Mouse (Mus musculus) CH12.LX (cell line): ENCODE measurements around the gene Zfp609. TPM values are rescaled to one million over a fixed set of nuclear protein-coding genes. Genes with fewer than 3 reads are reported as not detected.
A peak's percentile ranks its signal among the peaks of the same experiment; 100 is the strongest.

Experiments used
- DNase-seq: peaks from one replicate; pipeline ENCODE4 v3.0.0-alpha.2; 2013; ENCODE audit errors: extremely low read depth
- H3K27ac ChIP-seq: 2 replicates; pipeline ENCODE4 v1.5.1; 2012; ENCODE audit warnings: low read depth, mild to moderate bottlenecking, control low read depth, moderate library complexity; ENCODE audit not compliant: insufficient read depth
- H3K27me3 ChIP-seq: replicated peaks from 2 replicates; pipeline ENCODE3; 2012; ENCODE audit warnings: inconsistent platforms
- H3K36me3 ChIP-seq, 2 experiments: replicated peaks in 1 of 2; 2 replicates each; pipeline versions ENCODE3 to v1.6.1; 2012; ENCODE audit warnings: inconsistent platforms in 1 of 2, low read length in 1 of 2, mild to moderate bottlenecking in 1 of 2, mixed read lengths in 1 of 2, moderate library complexity in 1 of 2; ENCODE audit not compliant: control insufficient read depth in 1 of 2, insufficient read depth in 1 of 2
- H3K4me1 ChIP-seq, 2 experiments: 2 replicates each; pipeline ENCODE4 v1.6.1; 2012; ENCODE audit warnings: inconsistent platforms in 1 of 2, moderate library complexity in 1 of 2; ENCODE audit not compliant: insufficient read depth in 2 of 2, control insufficient read depth in 1 of 2
- H3K4me2 ChIP-seq: 2 replicates; pipeline ENCODE4 v1.6.1; 2012; ENCODE audit warnings: low read depth, mild to moderate bottlenecking, control low read depth; ENCODE audit not compliant: poor library complexity, insufficient read depth, severe bottlenecking
- H3K4me3 ChIP-seq, 3 experiments: fragments of 150-350 bp in 1 of 3; sonication (generic) in 1 of 3; replicated peaks in 1 of 3; 2 replicates each; pipeline versions ENCODE3 to v1.5.1; 2011 to 2012; ENCODE audit warnings: low read depth in 2 of 3, low read length in 2 of 3, mild to moderate bottlenecking in 2 of 3, moderate library complexity in 2 of 3, control low read depth in 1 of 3, improper control_type of control experiment in 1 of 3, inconsistent platforms in 1 of 3, mixed read lengths in 1 of 3; ENCODE audit not compliant: poor library complexity in 1 of 3
- H3K79me2 ChIP-seq: replicated peaks from 2 replicates; pipeline ENCODE4 v1.6.1; 2012; ENCODE audit warnings: mild to moderate bottlenecking, moderate library complexity; ENCODE audit not compliant: control insufficient read depth, poor library complexity, insufficient read depth, severe bottlenecking; ENCODE audit errors: extremely low read depth
- H3K9ac ChIP-seq: 2 replicates; pipeline ENCODE4 v1.6.1; 2012; ENCODE audit warnings: low read depth, mild to moderate bottlenecking, control low read depth, moderate library complexity; ENCODE audit not compliant: insufficient read depth
- H3K9me3 ChIP-seq: replicated peaks from 2 replicates; pipeline ENCODE3; 2012; ENCODE audit warnings: low read length, inconsistent platforms, mixed read lengths
- CTCF ChIP-seq, 2 experiments: IDR thresholded peaks in 1 of 2; conservative IDR thresholded peaks in 1 of 2; 2 replicates each; pipeline ENCODE4 v1.5.1; 2011 to 2012; ENCODE audit warnings: low read depth in 2 of 2, low read length in 2 of 2, improper control_type of control experiment in 1 of 2, inconsistent platforms in 1 of 2, mild to moderate bottlenecking in 1 of 2, moderate library complexity in 1 of 2
- E2F4 ChIP-seq: IDR thresholded peaks from 2 replicates; pipeline ENCODE4 v1.6.1; 2011; ENCODE audit warnings: low read depth, low read length, improper control_type of control experiment; ENCODE audit not compliant: insufficient replicate concordance
- ELF1 ChIP-seq: IDR thresholded peaks from 2 replicates; pipeline ENCODE4 v1.6.1; 2014; ENCODE audit warnings: low read depth, mild to moderate bottlenecking, inconsistent platforms, low read length, improper control_type of control experiment
- EP300 ChIP-seq: IDR thresholded peaks from 2 replicates; pipeline ENCODE4 v1.6.1; 2011; ENCODE audit warnings: low read length, improper control_type of control experiment
- HCFC1 ChIP-seq: IDR thresholded peaks from 2 replicates; pipeline ENCODE4 v1.6.1; 2012; ENCODE audit warnings: low read depth, mild to moderate bottlenecking, inconsistent platforms, low read length, improper control_type of control experiment
- KAT2A ChIP-seq: IDR thresholded peaks from 2 replicates; pipeline ENCODE4 v1.6.1; 2012; ENCODE audit warnings: low read length, improper control_type of control experiment, inconsistent platforms; ENCODE audit not compliant: insufficient replicate concordance
- MAFK ChIP-seq: IDR thresholded peaks from 2 replicates; pipeline ENCODE4 v1.6.1; 2011; ENCODE audit warnings: low read length, improper control_type of control experiment; ENCODE audit not compliant: insufficient replicate concordance
- MAX ChIP-seq: IDR thresholded peaks from 2 replicates; pipeline ENCODE4 v1.6.1; 2011; ENCODE audit warnings: low read length, improper control_type of control experiment
- MEF2A ChIP-seq: IDR thresholded peaks from 2 replicates; pipeline ENCODE4 v1.6.1; 2014; ENCODE audit warnings: low read depth, mild to moderate bottlenecking, inconsistent platforms, low read length, improper control_type of control experiment, borderline replicate concordance
- NRF1 ChIP-seq: IDR thresholded peaks from 2 replicates; pipeline ENCODE4 v1.6.1; 2014; ENCODE audit warnings: low read depth, mild to moderate bottlenecking, inconsistent platforms, low read length, improper control_type of control experiment, moderate library complexity
- RAD21 ChIP-seq: IDR thresholded peaks from 2 replicates; pipeline ENCODE4 v1.6.1; 2011; ENCODE audit warnings: low read depth, mild to moderate bottlenecking, low read length, improper control_type of control experiment, moderate library complexity
- RCOR1 ChIP-seq: conservative IDR thresholded peaks from 2 replicates; pipeline ENCODE4 v1.6.1; 2012; ENCODE audit warnings: low read depth, mild to moderate bottlenecking, inconsistent platforms, low read length, improper control_type of control experiment
- SMC3 ChIP-seq: IDR thresholded peaks from 2 replicates; pipeline ENCODE4 v1.6.1; 2011; ENCODE audit warnings: low read depth, low read length, improper control_type of control experiment
- USF1 ChIP-seq: IDR thresholded peaks from 2 replicates; pipeline ENCODE4 v1.6.1; 2014; ENCODE audit warnings: low read depth, mild to moderate bottlenecking, inconsistent platforms, low read length, improper control_type of control experiment
- ZC3H11A ChIP-seq: IDR thresholded peaks from 2 replicates; pipeline ENCODE4 v1.6.1; 2012; ENCODE audit warnings: low read depth, mild to moderate bottlenecking, inconsistent platforms, low read length, improper control_type of control experiment
- ZKSCAN1 ChIP-seq: IDR thresholded peaks from 2 replicates; pipeline ENCODE4 v1.6.1; 2012; ENCODE audit warnings: low read depth, inconsistent platforms, low read length, improper control_type of control experiment, borderline replicate concordance
- dilution Hi-C: fragments of 300-500 bp; cut with MboI; formaldehyde crosslinking; loops from 2 replicates; pipeline ENCODE4 v1.14.3; 2020; ENCODE audit warnings: low sequenced_read_pairs; ENCODE audit not compliant: extremely low pct_unique_long_range_greater_than_20kb, extremely low pct_ligation_motif_present
- in situ Hi-C: fragments of 300-500 bp; cut with MboI; formaldehyde crosslinking; loops from 3 replicates; pipeline ENCODE4 v1.14.3; 2019; ENCODE audit warnings: low sequenced_read_pairs, low pct_ligation_motif_present, low pct_unique_long_range_greater_than_20kb, mixed read lengths
- polyA plus RNA-seq: library from polyadenylated mRNA; unstranded; fragments of >175 nt; gene quantifications from 2 replicates; pipeline ENCODE4 v1.2.1, GENCODE M21; 2012; ENCODE audit warnings: low read depth; ENCODE audit not compliant: insufficient read length
- total RNA-seq, 2 experiments: library from RNA; depleted of rRNA; stranded (reverse); fragments of 300-350 nt in 1 of 2; fragments of >200 nt in 1 of 2; gene quantifications; 2 replicates each; pipeline ENCODE4 v1.2.3; 2012 to 2014

The Zfp609 gene
- total and polyA plus RNA-seq, 3 experiments: 1.2 to 15.4 (median 3.2) TPM

- peaks cover 0 to 30% of the 10 kb centered on the region in 2 experiments for H3K36me3 ChIP-seq
- H3K9me3 ChIP-seq: no peaks in the 10 kb centered on the region
- no peak overlapping the region for H3K4me2 ChIP-seq
- no peaks in the 10 kb centered on the region for H3K27me3 ChIP-seq
- no peak overlapping the region for H3K27ac ChIP-seq
- H3K9ac ChIP-seq: no peak overlapping the region
- DNase-seq: no peak
- H3K4me3 ChIP-seq: no peak overlapping the region
- dilution Hi-C loops (no loop called here), in situ Hi-C loops (no loop called here)
- no peaks in the 10 kb centered on the region; the same call in 1 of the 2 replicates for H3K79me2 ChIP-seq
- TF ChIP-seq E2F4 (no peak), USF1 (no peak), HCFC1 (no peak), NRF1 (no peak), RCOR1 (no peak), MAFK (no peak)
- H3K4me1 ChIP-seq: peaks cover 0 to 3% of the 10 kb centered on the region in 2 experiments; a peak in 1 of 4 replicates
Observed at GRCm38 (mm10) chr9:65755673-65756375, 71.5 kb downstream of the Zfp609 start.

GRCm38 (mm10) chr9:65755164-65755563, 72.2 kb downstream of the Zfp609 start:
- Histone ChIP-seq H3K27ac (no peak overlapping the region), H3K4me2 (no peak overlapping the region)
- dilution Hi-C loops: no loop called here
- no peak for TF ChIP-seq EP300
- TF ChIP-seq HCFC1: no peak
- no peak for TF ChIP-seq ELF1
- no peak for TF ChIP-seq MAX
- TF ChIP-seq CTCF (conservative IDR thresholded peaks at IDR 0.05 in 1 of 2, IDR thresholded peaks at IDR 0.05 in 1 of 2; ENCODE audit: low read depth in 2 of 2, low read length in 2 of 2): peak in 1 of 2 experiments; percentile 12; a peak in 2 of 4 replicates
- no peak for TF ChIP-seq KAT2A
- TF ChIP-seq, all 38 proteins: peak for 1
- in situ Hi-C loops: no loop called here
- Histone ChIP-seq H3K79me2 (no peaks in the 10 kb centered on the region; the same call in 1 of the 2 replicates), H3K9ac (no peak overlapping the region), H3K4me3 (no peak overlapping the region), H3K9me3 (no peaks in the 10 kb centered on the region), H3K27me3 (no peaks in the 10 kb centered on the region), H3K4me1 (peaks cover 0 to 3% of the 10 kb centered on the region in 2 experiments; a peak in 1 of 4 replicates), H3K36me3 (peaks cover 0 to 26% of the 10 kb centered on the region in 2 experiments)
- DNase-seq: no peak

GRCm38 (mm10) chr9:65752632-65753031, 74.7 kb downstream of the Zfp609 start:
- Histone ChIP-seq H3K79me2 (no peaks in the 10 kb centered on the region; the same call in 1 of the 2 replicates), H3K4me1 (peaks cover 0 to 3% of the 10 kb centered on the region in 2 experiments; a peak in 1 of 4 replicates), H3K4me3 (no peak overlapping the region), H3K4me2 (no peak overlapping the region), H3K36me3 (peaks cover 0 to 13% of the 10 kb centered on the region in 2 experiments), H3K9ac (no peak overlapping the region), H3K9me3 (no peaks in the 10 kb centered on the region), H3K27me3 (no peaks in the 10 kb centered on the region), H3K27ac (no peak overlapping the region)
- dilution Hi-C loops (no loop called here), in situ Hi-C loops (no loop called here)
- peak; percentile 12 for DNase-seq
- no peak for TF ChIP-seq MAFK
- peak; percentile 27 for TF ChIP-seq RAD21
- TF ChIP-seq USF1: no peak
- TF ChIP-seq RCOR1: no peak
- no peak for TF ChIP-seq ZKSCAN1
- no peak for TF ChIP-seq MEF2A
- no peak for TF ChIP-seq ZC3H11A
- TF ChIP-seq CTCF (conservative IDR thresholded peaks at IDR 0.05 in 1 of 2, IDR thresholded peaks at IDR 0.05 in 1 of 2; ENCODE audit: low read depth in 2 of 2, low read length in 2 of 2): peak in 1 of 2 experiments; percentile 52; a peak in 2 of 4 replicates
- TF ChIP-seq SMC3: peak; percentile 22; the same call in 1 of the 2 replicates
